9 mouse cellular contexts compared by ENCODE assay signal in the genomic region with DNA sequence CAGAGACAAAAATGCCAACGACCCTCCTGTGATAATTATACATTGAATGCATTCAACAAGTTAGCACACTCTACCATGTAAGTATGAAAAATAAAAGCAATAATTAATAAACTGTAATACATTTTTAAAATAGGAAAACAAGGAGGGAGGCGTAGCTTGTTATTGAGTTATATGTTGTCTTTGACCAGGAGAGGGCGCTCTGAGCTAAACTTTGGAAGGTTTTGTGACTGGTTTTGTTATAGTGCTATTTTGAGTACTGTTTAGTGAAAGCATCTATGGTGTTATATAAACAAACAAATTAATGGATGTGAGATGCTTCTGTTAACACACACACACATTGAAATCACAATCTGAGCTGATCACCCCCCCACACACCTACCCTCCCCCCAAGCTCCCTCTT.
DNase-seq lines count a peak whose midpoint lies in the region; ATAC-seq lines count a peak whose summit lies in the region.
"Had no signal": no experiment of that assay in that cellular context is flagged by ENCODE, and none has a peak within 500 bp of the region (broad histone marks: within the 10 kb centered on the region; RNA-seq: fewer than 3 reads in every experiment).

No protein-coding gene starts in this region.

- H3K9me3 ChIP-seq in heart, embryonic 12.5 days (replicated peaks): no peaks in the 10 kb centered on the region
- no peaks in the 10 kb centered on the region for H3K9me3 ChIP-seq in embryonic facial prominence, embryonic 14.5 days (ENCODE audit: control insufficient read depth, low read length)
- H3K9me3 ChIP-seq in midbrain, embryonic 15.5 days: no peaks in the 10 kb centered on the region
- H3K9me3 ChIP-seq: neural tube, embryonic 13.5 days had no signal

- H3K9ac ChIP-seq in heart, embryonic 12.5 days: no peak overlapping the region
- H3K9ac ChIP-seq in embryonic facial prominence, embryonic 14.5 days (ENCODE audit: low read depth, low read length): no peak overlapping the region
- no peak overlapping the region for H3K9ac ChIP-seq in midbrain, embryonic 15.5 days
- H3K9ac ChIP-seq: neural tube, embryonic 13.5 days had no signal

- 0 out of 2 replicates have a peak, but pooled peaks cover 8% of the 10 kb centered on the region for H3K27me3 ChIP-seq in heart, embryonic 12.5 days (replicated peaks)
- H3K27me3 ChIP-seq in embryonic facial prominence, embryonic 14.5 days (replicated peaks; ENCODE audit: control insufficient read depth, insufficient read depth, low read length): peaks cover 10% of the 10 kb centered on the region; the same call in 1 of the 2 replicates
- H3K27me3 ChIP-seq in midbrain, embryonic 15.5 days (replicated peaks): peaks cover 10% of the 10 kb centered on the region

- H3K4me2 ChIP-seq in heart, embryonic 12.5 days: no peak overlapping the region
- H3K4me2 ChIP-seq in embryonic facial prominence, embryonic 14.5 days (ENCODE audit: low read depth, low read length): no peak overlapping the region
- no peak overlapping the region for H3K4me2 ChIP-seq in midbrain, embryonic 15.5 days
- H3K4me2 ChIP-seq: neural tube, embryonic 13.5 days had no signal

- no peak overlapping the region for H3K4me3 ChIP-seq in heart, embryonic 12.5 days
- no peak overlapping the region for H3K4me3 ChIP-seq in embryonic facial prominence, embryonic 14.5 days (ENCODE audit: low read depth, low read length)
- no peak overlapping the region for H3K4me3 ChIP-seq in midbrain, embryonic 15.5 days
- H3K4me3 ChIP-seq: neural tube, embryonic 13.5 days had no signal

- WGBS in heart, embryonic 12.5 days: 21% methylated on average over 3 of the region's 3 CpGs
- 17% methylated on average over 3 of the region's 3 CpGs for WGBS in embryonic facial prominence, embryonic 14.5 days
- 19% methylated on average over 3 of the region's 3 CpGs for WGBS in midbrain, embryonic 15.5 days

- H3K36me3 ChIP-seq in heart, embryonic 12.5 days: no peaks in the 10 kb centered on the region
- no peaks in the 10 kb centered on the region for H3K36me3 ChIP-seq in embryonic facial prominence, embryonic 14.5 days (ENCODE audit: control insufficient read depth, insufficient read depth, low read length)
- H3K36me3 ChIP-seq in midbrain, embryonic 15.5 days (replicated peaks): no peaks in the 10 kb centered on the region
- H3K36me3 ChIP-seq: neural tube, embryonic 13.5 days had no signal

- DNase-seq in heart, postnatal 4 days: peak; percentile 34
- DNase-seq in thymus, postnatal 0 days (ENCODE audit: low spot score): peak; percentile 18
- no peak for DNase-seq in thymus, postnatal 36 days
- peak; percentile 86 for DNase-seq in embryonic facial prominence, embryonic 14.5 days (ENCODE audit: low spot score)
- DNase-seq in spleen, postnatal 4 days (ENCODE audit: low spot score in 2 of 2): no peak
- DNase-seq in B cell, adult 2 months: no peak

- ATAC-seq in heart, embryonic 12.5 days (ENCODE audit: insufficient number of reproducible peaks, low FRiP score): no peak
- ATAC-seq in embryonic facial prominence, embryonic 14.5 days (ENCODE audit: low read depth): no peak
- ATAC-seq in midbrain, embryonic 15.5 days (replicated peaks): 0 out of 2 replicates have a peak, but pooled peaks have one; percentile 25

- H3K4me1 ChIP-seq in heart, embryonic 12.5 days (replicated peaks): no peaks in the 10 kb centered on the region
- no peaks in the 10 kb centered on the region for H3K4me1 ChIP-seq in embryonic facial prominence, embryonic 14.5 days (ENCODE audit: control insufficient read depth, insufficient read depth, low read length)
- H3K4me1 ChIP-seq in midbrain, embryonic 15.5 days: no peaks in the 10 kb centered on the region
- H3K4me1 ChIP-seq: neural tube, embryonic 13.5 days had no signal

- H3K27ac ChIP-seq in heart, embryonic 12.5 days (ENCODE audit: poor library complexity, severe bottlenecking): no peak overlapping the region
- H3K27ac ChIP-seq in embryonic facial prominence, embryonic 14.5 days (replicated peaks; ENCODE audit: low read depth, low read length): no peak overlapping the region
- no peak overlapping the region for H3K27ac ChIP-seq in midbrain, embryonic 15.5 days
- H3K27ac ChIP-seq: neural tube, embryonic 13.5 days had no signal

Comparison
In these comparisons a context has a peak if more than half of its experiments do, and no peak if none do; other contexts are left out.
1. DNase-seq: peak in heart, postnatal 4 days (single experiment), thymus, postnatal 0 days (single experiment) and embryonic facial prominence, embryonic 14.5 days (single experiment); none in thymus, postnatal 36 days (0 of 2), spleen, postnatal 4 days (0 of 2) and B cell, adult 2 months (0 of 2).